Mouse (Mus musculus): ENCODE measurements at regions not wholly inside any gene's neighbourhood (a gene's known extent, or its start where the extent isn't known, plus 50 kb on each side); places are given as distances from the start of the nearest gene placed in this dataset.

DNA sequence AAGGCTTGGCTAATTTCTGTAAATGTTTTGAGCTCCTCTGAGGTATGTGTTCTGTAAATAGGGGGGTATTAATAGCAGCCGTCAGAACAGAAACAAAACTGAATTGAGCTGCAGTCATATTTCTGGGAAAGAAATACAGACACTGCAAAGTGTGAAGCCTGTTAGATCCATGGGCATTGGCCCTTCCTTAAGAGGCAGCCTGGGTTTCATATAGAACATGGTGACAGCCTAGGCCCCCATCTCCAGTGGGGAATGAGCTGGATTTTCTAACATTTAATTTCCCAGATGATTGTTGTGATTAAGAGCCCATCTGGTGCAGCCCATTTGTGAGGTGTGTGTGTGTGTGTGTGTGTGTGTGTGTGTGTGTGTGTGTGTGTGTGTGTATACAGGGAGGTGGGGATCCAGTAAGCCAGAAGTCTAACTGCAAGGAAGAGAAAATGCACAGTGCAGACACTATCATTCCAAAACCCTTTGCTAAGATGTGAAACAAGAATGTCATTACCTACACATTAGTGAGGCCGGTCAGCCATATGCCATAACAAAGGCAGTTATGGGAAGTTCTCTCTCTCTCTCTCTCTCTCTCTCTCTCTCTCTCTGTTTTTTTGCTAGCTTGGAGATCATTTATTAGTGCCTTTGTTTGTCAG, 355.7 kb upstream of the Ubash3b start:
- Histone ChIP-seq H3K4me2 (replicated peaks; ENCODE audit: low read depth, low read length, severe bottlenecking) (no peak overlapping the region), H3K4me3 (replicated peaks; ENCODE audit: low read length) (no peak overlapping the region), H3K4me1 (ENCODE audit: control insufficient read depth, insufficient read depth, low read length) (peaks cover 13% of the 10 kb centered on the region), H3K27me3 (ENCODE audit: control insufficient read depth, insufficient read depth, low read length) (no peaks in the 10 kb centered on the region), H3K9me3 (ENCODE audit: control insufficient read depth, low read length) (no peaks in the 10 kb centered on the region), H3K27ac (replicated peaks; ENCODE audit: low read depth, low read length) (0 out of 2 replicates have a peak overlapping the region, but pooled peaks have one; percentile 34), H3K36me3 (ENCODE audit: control insufficient read depth, insufficient read depth, low read length) (no peaks in the 10 kb centered on the region), H3K9ac (ENCODE audit: low read depth, low read length, severe bottlenecking) (no peak overlapping the region)
- DNase-seq (ENCODE audit: low spot score): no peak
- WGBS: 76% methylated on average over 2 of the region's 2 CpGs
- no peak for TF ChIP-seq POLR2A (IDR thresholded peaks at IDR 0.05; ENCODE audit: borderline replicate concordance, extremely low read depth, insufficient read depth, insufficient read length)
- no peak for ATAC-seq (ENCODE audit: low FRiP score, low read depth)

- Histone ChIP-seq H3K4me2 (replicated peaks; ENCODE audit: low read depth, low read length, severe bottlenecking) (no peak overlapping the region), H3K9me3 (ENCODE audit: control insufficient read depth, low read length) (no peaks in the 10 kb centered on the region), H3K4me1 (ENCODE audit: control insufficient read depth, insufficient read depth, low read length) (peaks cover 13% of the 10 kb centered on the region; the same call in 1 of the 2 replicates), H3K4me3 (replicated peaks; ENCODE audit: low read length) (no peak overlapping the region), H3K9ac (ENCODE audit: low read depth, low read length, severe bottlenecking) (no peak overlapping the region), H3K27ac (replicated peaks; ENCODE audit: low read depth, low read length) (no peak overlapping the region), H3K36me3 (ENCODE audit: control insufficient read depth, insufficient read depth, low read length) (no peaks in the 10 kb centered on the region), H3K27me3 (ENCODE audit: control insufficient read depth, insufficient read depth, low read length) (no peaks in the 10 kb centered on the region)
- DNase-seq (ENCODE audit: low spot score) (no peak), ATAC-seq (ENCODE audit: low FRiP score, low read depth) (no peak)
- TF ChIP-seq POLR2A (IDR thresholded peaks at IDR 0.05; ENCODE audit: borderline replicate concordance, extremely low read depth, insufficient read depth, insufficient read length): no peak
These were observed 353.7 kb upstream of the Ubash3b start for GRCm38 (mm10) chr9:41515192-41515591.

DNA sequence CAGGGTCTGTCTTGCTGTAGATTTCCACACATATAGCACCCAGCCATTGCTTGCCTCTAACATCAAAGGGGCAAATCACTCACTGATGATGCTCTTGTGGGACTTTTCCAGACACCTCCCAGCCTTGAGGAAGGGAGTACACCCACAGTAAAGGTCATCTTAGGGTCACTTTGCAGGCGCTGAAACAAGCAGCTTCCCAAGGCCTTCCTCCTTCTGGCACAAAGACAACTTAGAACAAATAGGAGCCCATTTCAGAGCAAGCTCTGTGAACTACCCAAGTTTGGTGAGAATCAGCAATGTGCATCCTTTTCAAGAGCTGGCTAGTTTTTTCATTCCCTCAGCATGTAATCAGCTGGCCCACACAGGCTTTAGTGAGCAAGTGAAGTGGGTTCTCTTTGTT, 352.2 kb upstream of the Ubash3b start:
- H3K4me2 ChIP-seq (replicated peaks; ENCODE audit: low read depth, low read length, severe bottlenecking): no peak overlapping the region
- H3K9me3 ChIP-seq (ENCODE audit: control insufficient read depth, low read length): no peaks in the 10 kb centered on the region
- H3K36me3 ChIP-seq (ENCODE audit: control insufficient read depth, insufficient read depth, low read length): 0 out of 2 replicates have a peak, but pooled peaks cover 5% of the 10 kb centered on the region
- H3K27me3 ChIP-seq (ENCODE audit: control insufficient read depth, insufficient read depth, low read length): no peaks in the 10 kb centered on the region
- 39% methylated on average over 1 of the region's 1 CpGs for WGBS
- no peak for DNase-seq (ENCODE audit: low spot score)
- H3K4me1 ChIP-seq (ENCODE audit: control insufficient read depth, insufficient read depth, low read length): peaks cover 13% of the 10 kb centered on the region; the same call in 1 of the 2 replicates
- no peak overlapping the region for H3K27ac ChIP-seq (replicated peaks; ENCODE audit: low read depth, low read length)
- no peak for ATAC-seq (ENCODE audit: low FRiP score, low read depth)
- H3K4me3 ChIP-seq (replicated peaks; ENCODE audit: low read length): no peak overlapping the region
- no peak for TF ChIP-seq POLR2A (IDR thresholded peaks at IDR 0.05; ENCODE audit: borderline replicate concordance, extremely low read depth, insufficient read depth, insufficient read length)
- no peak overlapping the region for H3K9ac ChIP-seq (ENCODE audit: low read depth, low read length, severe bottlenecking)

DNA sequence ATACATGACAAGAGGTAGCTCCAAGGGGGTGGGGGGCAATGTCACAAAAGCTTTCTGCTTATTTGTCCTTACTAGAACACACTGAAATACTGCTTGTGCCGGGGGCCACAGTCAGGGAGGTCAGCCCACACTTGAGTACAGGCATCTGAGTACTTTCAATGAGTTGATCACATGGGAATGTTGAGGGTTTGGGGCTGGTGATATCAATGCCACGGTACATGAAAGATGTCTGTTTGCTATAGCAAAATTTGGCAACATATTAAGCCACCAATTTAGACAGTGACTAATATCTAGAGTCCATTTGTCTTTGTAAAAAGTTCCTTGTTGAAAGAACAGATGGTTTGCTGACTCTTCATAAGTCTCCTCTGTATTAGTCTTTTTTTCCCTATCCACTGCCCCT, 348.1 kb upstream of the Ubash3b start:
- no peak overlapping the region for H3K27ac ChIP-seq (replicated peaks; ENCODE audit: low read depth, low read length)
- H3K9ac ChIP-seq (ENCODE audit: low read depth, low read length, severe bottlenecking): no peak overlapping the region
- H3K4me3 ChIP-seq (replicated peaks; ENCODE audit: low read length): no peak overlapping the region
- H3K4me1 ChIP-seq (ENCODE audit: control insufficient read depth, insufficient read depth, low read length): no peaks in the 10 kb centered on the region
- no peaks in the 10 kb centered on the region for H3K27me3 ChIP-seq (ENCODE audit: control insufficient read depth, insufficient read depth, low read length)
- TF ChIP-seq POLR2A (IDR thresholded peaks at IDR 0.05; ENCODE audit: borderline replicate concordance, extremely low read depth, insufficient read depth, insufficient read length): no peak
- WGBS: 89% methylated on average over 2 of the region's 2 CpGs
- H3K36me3 ChIP-seq (ENCODE audit: control insufficient read depth, insufficient read depth, low read length): peaks cover 10% of the 10 kb centered on the region
- no peaks in the 10 kb centered on the region for H3K9me3 ChIP-seq (ENCODE audit: control insufficient read depth, low read length)
- H3K4me2 ChIP-seq (replicated peaks; ENCODE audit: low read depth, low read length, severe bottlenecking): no peak overlapping the region
- DNase-seq (ENCODE audit: low spot score): no peak
- no peak for ATAC-seq (ENCODE audit: low FRiP score, low read depth)

DNA sequence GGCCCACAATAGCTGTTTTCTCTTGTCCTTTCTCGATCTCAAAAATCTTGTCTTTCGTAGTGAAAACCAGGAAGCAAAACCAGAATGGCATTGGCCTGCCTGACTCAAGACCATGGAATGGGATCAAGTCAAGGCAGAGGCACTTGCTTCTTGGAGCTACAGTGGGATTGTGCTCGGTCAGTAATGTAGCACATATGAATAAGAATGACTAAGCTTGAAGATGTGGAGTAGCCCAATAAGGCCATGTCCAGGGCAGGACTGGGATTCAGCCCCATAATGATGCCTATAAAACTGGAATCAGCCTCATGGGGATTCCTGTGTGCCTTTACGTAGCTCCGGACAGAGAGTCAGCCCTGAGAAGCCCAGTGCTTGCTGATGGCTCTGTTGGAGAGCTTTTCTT, 347.2 kb upstream of the Ubash3b start:
- no peaks in the 10 kb centered on the region for H3K27me3 ChIP-seq (ENCODE audit: control insufficient read depth, insufficient read depth, low read length)
- no peak overlapping the region for H3K9ac ChIP-seq (ENCODE audit: low read depth, low read length, severe bottlenecking)
- H3K4me2 ChIP-seq (replicated peaks; ENCODE audit: low read depth, low read length, severe bottlenecking): no peak overlapping the region
- no peaks in the 10 kb centered on the region for H3K4me1 ChIP-seq (ENCODE audit: control insufficient read depth, insufficient read depth, low read length)
- H3K4me3 ChIP-seq (replicated peaks; ENCODE audit: low read length): no peak overlapping the region
- H3K36me3 ChIP-seq (ENCODE audit: control insufficient read depth, insufficient read depth, low read length): peaks cover 10% of the 10 kb centered on the region
- no peak for TF ChIP-seq POLR2A (IDR thresholded peaks at IDR 0.05; ENCODE audit: borderline replicate concordance, extremely low read depth, insufficient read depth, insufficient read length)
- no peak for DNase-seq (ENCODE audit: low spot score)
- no peak for ATAC-seq (ENCODE audit: low FRiP score, low read depth)
- no peaks in the 10 kb centered on the region for H3K9me3 ChIP-seq (ENCODE audit: control insufficient read depth, low read length)
- H3K27ac ChIP-seq (replicated peaks; ENCODE audit: low read depth, low read length): no peak overlapping the region
- 82% methylated on average over 5 of the region's 5 CpGs for WGBS

All from limb, embryonic 14.5 days (tissue).